Mouse (Mus musculus): ENCODE measurements around the gene Ccdc187. TPM values are rescaled to one million over a fixed set of nuclear protein-coding genes. Genes with fewer than 3 reads are reported as not detected.
A peak's percentile ranks its signal among the peaks of the same experiment; 100 is the strongest.

The Ccdc187 gene
- total RNA-seq, 4 experiments from 2014 or later: 0.08 to 0.17 (median 0.14) TPM

GRCm38 (mm10) chr2:26316576-26317246 is 22.4 kb upstream of the Ccdc187 start:
- no peak for DNase-seq (ENCODE audit: low spot score)

GRCm38 (mm10) chr2:26315925-26316311 is 21.6 kb upstream of the Ccdc187 start:
- DNase-seq (ENCODE audit: low spot score): peak; percentile 45

- peak; percentile 72 for DNase-seq (ENCODE audit: low spot score)
Measured at GRCm38 (mm10) chr2:26315072-26315924, 20.9 kb upstream of the Ccdc187 start, which contains the start of gene Gpsm1. Gene Gpsm1, plus strand, starts transcription at chr2:26315515.

GRCm38 (mm10) chr2:26314281-26315071 is 20.1 kb upstream of the Ccdc187 start:
- peak; percentile 49 for DNase-seq (ENCODE audit: low spot score)

- DNase-seq (ENCODE audit: low spot score): no peak
Measured at GRCm38 (mm10) chr2:26313394-26313793, 19.0 kb upstream of the Ccdc187 start.

DNA sequence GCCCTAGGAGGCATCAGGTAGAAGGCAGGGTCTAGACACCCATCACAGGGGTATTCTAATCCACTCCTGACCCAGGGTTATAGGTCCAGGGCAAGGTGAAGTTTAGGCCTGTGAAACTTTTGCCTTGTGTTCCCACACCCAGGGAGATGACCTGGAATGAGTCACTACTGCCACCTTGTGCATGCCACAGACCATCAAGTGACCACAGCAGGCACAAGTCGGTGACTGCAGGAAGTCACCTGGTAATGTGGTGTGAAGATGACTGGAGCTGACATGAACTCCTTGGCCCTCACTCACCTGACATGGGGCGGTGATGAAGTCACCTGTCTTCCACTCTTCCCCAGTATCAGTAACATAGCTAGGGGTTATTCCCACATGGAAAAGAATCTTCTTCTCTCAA is 18.5 kb upstream of the Ccdc187 start:
- no peak for DNase-seq (ENCODE audit: low spot score)

GRCm38 (mm10) chr2:26311936-26312335 is 17.6 kb upstream of the Ccdc187 start:
- no peak for DNase-seq (ENCODE audit: low spot score)

DNA sequence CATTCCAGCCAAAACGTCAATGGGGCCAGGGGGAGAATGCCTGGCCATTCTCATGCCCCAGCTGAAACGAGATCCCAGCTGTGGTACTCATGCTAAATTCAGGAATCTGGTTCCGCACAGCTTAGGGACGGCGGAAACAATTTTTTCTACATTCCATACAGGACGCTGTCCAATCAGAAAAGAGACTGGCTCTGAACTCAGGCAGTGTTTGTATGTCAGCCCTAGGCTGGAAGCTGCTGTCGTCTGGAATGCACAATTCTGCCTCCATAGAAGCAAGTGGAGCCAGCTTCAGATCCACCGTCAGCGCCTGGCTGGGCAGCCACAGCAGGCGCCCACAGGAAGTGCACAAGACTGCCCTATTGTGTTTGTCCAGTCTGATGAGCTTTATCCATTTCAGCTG is 15.4 kb upstream of the Ccdc187 start:
- no peak for DNase-seq (ENCODE audit: low spot score)

DNA sequence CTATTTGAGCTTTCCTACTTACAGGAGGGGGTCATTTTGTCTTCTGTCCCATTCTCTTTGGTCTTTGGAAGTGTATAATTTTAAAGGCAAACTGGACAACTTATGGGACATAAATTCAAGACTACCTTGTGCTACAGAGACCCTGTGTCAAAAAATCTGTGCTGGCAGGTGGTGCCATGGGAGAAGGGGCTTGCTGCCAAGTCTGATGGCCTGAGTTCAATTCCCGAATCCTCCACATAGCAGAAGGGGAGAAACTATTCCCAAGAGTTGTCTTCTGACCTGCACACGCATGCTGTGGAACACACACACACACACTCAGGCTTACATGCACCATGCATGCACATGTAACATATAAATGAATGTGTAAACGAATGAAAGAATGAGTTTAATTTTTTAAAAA is 12.3 kb upstream of the Ccdc187 start:
- no peak for DNase-seq (ENCODE audit: low spot score)

GRCm38 (mm10) chr2:26305555-26305954 is 11.2 kb upstream of the Ccdc187 start:
- DNase-seq (ENCODE audit: low spot score): no peak

DNA sequence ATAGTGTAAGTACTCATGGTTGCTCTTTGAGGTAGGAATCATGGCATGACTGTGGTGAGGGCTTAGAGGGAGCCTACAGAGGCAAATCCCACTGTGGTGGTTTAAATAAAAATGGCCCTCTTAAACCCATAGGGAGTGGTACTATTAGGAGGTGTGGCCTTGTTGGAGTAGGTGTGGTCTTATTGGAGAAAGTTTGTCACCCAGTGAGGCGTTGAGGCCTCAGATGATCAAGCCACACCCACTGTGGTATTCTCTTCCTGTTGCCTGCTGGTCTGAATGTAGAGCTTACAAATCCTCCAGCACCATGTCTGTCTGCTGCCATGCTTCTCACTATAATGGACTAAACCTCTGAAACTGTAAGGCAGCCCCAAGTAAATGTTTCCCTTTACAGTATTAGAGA is 10.4 kb upstream of the Ccdc187 start:
- DNase-seq (ENCODE audit: low spot score): no peak

DNA sequence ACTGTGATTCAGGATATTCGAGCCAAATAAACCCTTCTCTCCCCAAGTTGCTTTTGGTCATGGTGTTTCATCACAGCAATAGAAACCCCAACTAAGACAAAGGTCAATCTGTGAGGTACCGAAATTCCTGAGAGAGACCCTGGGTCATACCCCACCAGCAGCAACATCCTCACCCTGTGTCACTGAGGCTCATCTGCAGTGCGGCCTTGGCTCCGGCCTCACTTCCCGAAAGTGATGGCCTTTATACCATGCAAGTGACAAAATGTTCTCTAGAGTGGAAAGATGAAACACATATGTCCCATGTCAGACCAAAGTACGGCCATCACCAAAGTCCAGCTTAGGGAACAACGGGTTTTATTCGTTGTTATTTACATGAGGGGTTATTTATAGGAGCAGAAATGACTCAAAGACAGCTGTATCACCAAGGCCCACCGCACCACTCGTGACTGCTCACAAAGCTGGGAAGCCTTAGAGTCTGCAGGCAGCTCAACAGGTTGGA is 7.7 kb upstream of the Ccdc187 start:
- DNase-seq (ENCODE audit: low spot score): no peak

DNA sequence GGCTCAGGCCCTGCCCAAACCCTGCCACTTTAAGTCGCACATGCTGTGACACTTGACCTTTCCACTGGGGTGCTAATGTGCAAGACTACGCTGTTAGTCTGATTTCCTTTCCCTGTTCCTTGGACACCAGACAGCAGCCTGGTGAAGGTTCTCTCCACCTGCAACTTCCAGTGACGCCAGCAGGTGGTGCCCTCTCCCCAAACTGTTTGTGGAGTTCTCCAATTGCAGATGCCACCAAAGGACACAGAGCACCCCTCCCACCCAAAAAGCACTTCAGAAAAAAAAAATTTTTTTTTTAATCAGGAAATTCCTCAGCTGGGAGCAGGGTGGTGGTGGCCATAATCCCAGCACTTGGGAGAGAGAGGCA is 6.4 kb upstream of the Ccdc187 start:
- peak; percentile 88 for DNase-seq (ENCODE audit: low spot score)

- DNase-seq (ENCODE audit: low spot score): no peak
Measured at GRCm38 (mm10) chr2:26300161-26300807, 5.9 kb upstream of the Ccdc187 start.

DNA sequence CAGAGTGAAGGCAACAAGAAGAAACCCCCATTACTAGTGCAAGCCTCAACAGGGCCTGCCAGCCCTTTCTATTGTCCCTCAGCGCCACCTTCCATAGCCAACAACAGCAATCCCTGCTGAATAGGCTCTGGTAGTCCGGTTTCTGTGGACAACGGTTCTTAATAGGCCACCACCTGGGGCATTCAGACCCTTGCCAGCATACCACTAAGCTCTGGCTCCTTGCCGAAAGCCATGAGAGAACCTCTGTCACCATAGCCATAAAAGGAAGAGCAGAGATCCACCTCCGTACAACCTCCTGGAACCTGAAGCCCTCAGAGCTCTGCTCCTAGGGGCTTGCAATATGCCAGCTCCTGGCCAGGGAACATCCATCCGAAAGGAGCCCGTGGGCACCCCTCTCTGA is 5.0 kb upstream of the Ccdc187 start:
- DNase-seq (ENCODE audit: low spot score): no peak

DNA sequence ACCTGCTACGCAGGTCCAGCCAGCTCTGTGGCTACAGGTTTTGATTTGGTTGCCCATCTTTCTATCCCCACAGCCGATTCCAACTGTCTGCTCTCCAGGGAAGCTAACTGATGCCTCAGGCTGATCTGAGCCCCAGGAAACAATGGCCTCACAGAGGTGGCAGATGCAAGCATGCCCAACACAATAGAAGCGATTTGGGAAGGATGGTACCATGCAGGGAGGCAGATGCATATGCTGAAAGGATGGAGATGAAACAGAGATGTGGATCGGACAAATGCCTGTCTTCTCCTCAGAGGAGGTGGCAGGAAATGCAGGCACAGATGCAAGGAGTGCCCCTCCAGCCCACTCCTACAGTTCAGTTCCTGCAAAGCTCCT is 4.5 kb upstream of the Ccdc187 start:
- no peak for DNase-seq (ENCODE audit: low spot score)

- no peak for DNase-seq (ENCODE audit: low spot score)
Measured at GRCm38 (mm10) chr2:26298208-26298855, 4.0 kb upstream of the Ccdc187 start.

DNA sequence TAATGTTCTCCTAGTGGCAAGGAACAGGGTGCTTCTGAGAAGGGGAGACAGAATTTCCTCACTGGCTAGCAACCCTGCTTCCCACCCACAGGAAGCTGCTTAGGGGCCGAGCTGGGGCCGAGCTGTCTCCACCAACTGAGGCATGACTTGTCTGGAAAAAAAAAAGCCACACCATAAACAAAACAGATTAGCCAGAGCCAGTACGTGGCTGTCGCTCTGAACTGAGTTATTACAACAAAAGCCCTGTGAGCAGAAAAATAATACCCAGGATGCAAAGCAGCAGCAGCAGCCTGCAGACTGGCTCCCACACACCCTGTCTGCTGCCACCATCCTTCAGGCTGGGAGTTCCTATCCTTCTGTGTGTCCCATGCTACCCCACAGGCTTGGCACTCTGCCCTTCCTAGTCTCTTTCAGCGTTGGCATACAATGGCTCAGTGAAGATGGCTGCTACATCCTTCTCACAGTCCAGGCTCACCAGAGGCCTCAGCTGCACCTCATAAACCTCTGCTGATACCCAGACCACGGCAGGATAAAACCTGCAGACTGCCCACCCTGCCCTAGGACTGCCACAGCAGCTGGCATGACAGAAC is 2.3 kb upstream of the Ccdc187 start:
- DNase-seq (ENCODE audit: low spot score): no peak

DNA sequence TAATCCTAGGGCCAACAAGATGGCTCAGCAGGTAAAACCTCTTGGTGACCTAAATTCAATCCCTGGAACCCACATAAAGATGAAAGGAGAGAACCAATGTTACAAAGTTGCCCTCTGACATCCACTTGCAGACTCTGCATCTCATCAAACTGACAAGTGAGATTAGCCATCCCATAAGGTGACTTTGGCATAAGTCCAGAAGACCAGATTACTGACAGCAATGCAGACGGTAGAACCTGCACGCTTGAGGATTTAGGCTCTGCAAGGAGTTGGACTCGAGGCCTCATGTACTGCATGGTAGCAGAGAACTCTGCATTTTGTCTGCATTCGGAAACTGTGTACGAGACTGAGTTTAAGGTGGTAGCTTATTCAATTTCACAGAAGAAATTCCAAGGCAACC is 4.2 kb downstream of the Ccdc187 start:
- no peak for DNase-seq (ENCODE audit: low spot score)

DNA sequence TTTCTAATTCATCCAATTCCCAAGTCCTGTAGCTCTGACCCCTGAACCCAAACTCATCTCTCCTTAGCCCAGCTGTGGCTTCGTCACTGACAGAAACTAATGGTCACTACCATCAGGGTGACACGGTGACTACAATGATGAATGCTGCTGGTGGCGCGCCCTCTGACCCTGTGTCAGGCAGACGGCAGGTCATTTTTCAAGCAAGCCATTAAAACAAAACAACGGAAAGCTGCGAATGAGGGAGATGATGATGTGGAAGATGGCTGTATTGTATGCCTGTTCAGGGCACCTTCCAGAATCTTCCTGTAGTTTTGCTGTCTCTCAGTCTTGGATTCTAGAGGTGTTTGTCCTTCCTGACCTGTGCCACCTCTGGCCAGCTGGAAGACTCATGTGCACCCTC is 8.0 kb downstream of the Ccdc187 start:
- DNase-seq (ENCODE audit: low spot score): no peak

DNA sequence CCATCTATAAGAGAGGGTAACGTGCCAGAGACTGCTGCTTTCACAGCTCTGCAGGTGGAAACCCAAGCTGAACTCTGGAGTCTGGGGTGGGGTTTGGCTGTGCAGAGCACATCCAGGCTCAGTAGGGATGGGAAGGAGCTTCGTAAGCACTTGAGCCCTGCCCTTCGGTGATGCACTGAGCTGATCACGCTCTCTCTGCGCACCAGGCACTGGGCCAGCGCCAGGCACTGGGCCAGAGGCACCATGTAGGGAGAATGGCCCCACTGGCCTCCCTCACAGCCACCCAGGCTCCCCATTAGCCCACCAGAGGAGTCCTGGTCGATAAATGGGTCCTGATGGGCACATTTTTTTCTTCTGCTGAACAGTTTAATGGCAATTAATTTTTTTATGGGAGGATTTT is 8.6 kb downstream of the Ccdc187 start:
- DNase-seq (ENCODE audit: low spot score): no peak
